Mouse (Mus musculus) thymus, adult 2 months (tissue): Measurements from ENCODE around the gene Rab11fip4.

Experiments used
- CTCF ChIP-seq: fragments of 200-500 bp; IDR thresholded peaks from 2 replicates; pipeline ENCODE4 v1.5.1; 2012; ENCODE audit warnings: mild to moderate bottlenecking, control low read depth, low read length, moderate library complexity, borderline replicate concordance; ENCODE audit not compliant: control insufficient read depth, poor library complexity, insufficient read depth; ENCODE audit errors: extremely low read depth
- POLR2A ChIP-seq: fragments of 200-500 bp; IDR thresholded peaks from 2 replicates; pipeline ENCODE4 v1.6.1; 2012; ENCODE audit warnings: mild to moderate bottlenecking, low read length, control low read depth, moderate library complexity; ENCODE audit not compliant: control insufficient read depth, poor library complexity, insufficient read depth; ENCODE audit errors: extremely low read depth

DNA sequence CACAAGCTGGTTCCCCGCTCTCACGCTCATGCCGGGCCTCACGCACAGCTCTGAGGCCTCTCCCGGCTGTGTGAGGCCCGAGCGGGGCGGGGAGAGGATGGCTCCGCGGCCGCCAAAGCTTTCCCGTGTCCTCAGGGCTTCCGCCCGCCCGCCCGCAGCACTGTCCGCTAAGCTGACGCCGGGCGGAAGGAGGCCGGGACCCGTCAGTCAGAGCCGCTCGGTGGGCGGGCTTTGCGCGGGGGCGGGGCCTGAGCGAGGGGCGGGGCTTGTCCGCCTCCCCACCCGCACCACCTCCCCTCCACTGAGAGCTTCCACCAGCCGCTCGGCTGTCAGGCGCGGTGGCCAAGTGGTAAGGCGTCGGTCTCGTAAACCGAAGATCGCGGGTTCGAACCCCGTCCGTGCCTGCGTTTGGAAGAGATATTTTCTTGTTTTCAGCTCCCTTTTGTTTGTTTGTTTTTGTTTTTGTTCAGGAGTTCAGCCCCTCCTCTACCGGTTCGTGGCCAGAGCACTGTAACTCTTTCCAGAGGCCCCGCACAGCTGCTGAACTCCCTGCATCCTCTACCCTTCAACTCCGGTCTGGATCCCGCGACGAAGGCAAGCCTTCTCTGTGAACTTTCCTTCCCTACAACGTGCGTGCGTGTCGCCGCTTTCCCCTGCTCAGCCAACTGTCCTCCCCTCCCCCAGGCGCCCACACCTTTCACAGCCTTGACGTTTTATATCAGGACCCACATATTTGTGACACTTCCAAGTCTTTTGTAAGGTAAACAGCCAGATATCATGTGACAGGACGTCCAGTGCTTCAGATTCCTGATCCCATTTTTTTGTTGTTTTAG is 113.5 kb downstream of the Rab11fip4 start:
- 0 out of 2 replicates have a peak, but pooled peaks have one; percentile 23 for TF ChIP-seq CTCF
- peak; percentile 93 for TF ChIP-seq POLR2A
